Mouse (Mus musculus): ENCODE measurements around the gene Insyn1.

GRCm38 (mm10) chr9:58500946-58501345 lies 12.5 kb downstream of the Insyn1 start:
- TF ChIP-seq CTCF (IDR thresholded peaks at IDR 0.05; ENCODE audit: insufficient read depth, low read length): no peak
- no peak for TF ChIP-seq POLR2A (IDR thresholded peaks at IDR 0.05; ENCODE audit: borderline replicate concordance, extremely low read depth, low read depth, low read length)
